Comparison of ENCODE assay signal across 15 mouse cellular contexts in the genomic region with DNA sequence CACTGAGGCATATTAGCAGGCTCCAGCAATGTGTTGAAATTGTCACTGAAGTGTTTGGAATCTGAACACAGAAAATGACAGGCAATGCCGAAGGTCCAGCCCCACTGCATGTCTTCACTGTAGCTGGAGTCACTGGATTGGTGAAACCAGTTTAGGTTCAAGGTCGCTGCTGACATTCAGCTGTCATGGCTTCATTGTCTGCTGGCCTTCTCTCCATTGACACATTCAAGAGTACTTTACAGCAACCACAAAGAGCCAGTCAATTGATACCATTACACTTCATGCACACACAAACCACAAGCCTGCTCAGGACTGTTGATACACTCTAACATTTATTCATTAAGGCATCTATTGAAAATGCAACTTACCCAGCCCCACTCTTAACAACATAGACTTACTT.
DNase-seq lines count a peak whose midpoint lies in the region; ATAC-seq lines count a peak whose summit lies in the region.
"Had no signal": no experiment of that assay in that cellular context is flagged by ENCODE, and none has a peak within 500 bp of the region (broad histone marks: within the 10 kb centered on the region; RNA-seq: fewer than 3 reads in every experiment).

No protein-coding gene starts in this region.

- no peak overlapping the region for H3K4me3 ChIP-seq in forebrain, embryonic 11.5 days (ENCODE audit: low read depth, low read length)
- no peak overlapping the region for H3K4me3 ChIP-seq in hindbrain, embryonic 16.5 days (ENCODE audit: low read length)
- H3K4me3 ChIP-seq in neural tube, embryonic 15.5 days (replicated peaks): no peak overlapping the region
- H3K4me3 ChIP-seq: heart, embryonic 13.5 days; intestine, embryonic 15.5 days; layer of hippocampus, adult 2 months; limb, embryonic 12.5 days had no signal

- ATAC-seq in forebrain, embryonic 11.5 days (replicated peaks; ENCODE audit: low FRiP score): peak; percentile 80
- ATAC-seq in hindbrain, embryonic 16.5 days: peak; percentile 67
- peak; percentile 45; the same call in 1 of the 2 replicates for ATAC-seq in neural tube, embryonic 15.5 days (ENCODE audit: low FRiP score)
- ATAC-seq: intestine, embryonic 15.5 days had no signal

- DNase-seq in cerebellum, postnatal 10 days: peak; percentile 58 to 65
- no peak for DNase-seq in cerebellum, adult 8-10 months
- peak; percentile 66 for DNase-seq in forebrain, embryonic 11.5 days (ENCODE audit: low spot score)
- no peak for DNase-seq in frontal cortex, adult 2 months (ENCODE audit: extremely low spot score in 1 of 2, low spot score in 1 of 2)
- DNase-seq in urinary bladder, adult 2 months (ENCODE audit: low spot score): no peak
- no peak for DNase-seq in right cerebral cortex, postnatal 36 days (ENCODE audit: low spot score in 2 of 2)
- DNase-seq: gastrocnemius, postnatal 25 days; lung, adult 18-20 months had no signal

- no peak overlapping the region for H3K4me2 ChIP-seq in forebrain, embryonic 11.5 days (ENCODE audit: low read depth, low read length, severe bottlenecking)
- no peak overlapping the region for H3K4me2 ChIP-seq in hindbrain, embryonic 16.5 days (ENCODE audit: low read length)
- no peak overlapping the region for H3K4me2 ChIP-seq in neural tube, embryonic 15.5 days
- H3K4me2 ChIP-seq: heart, embryonic 13.5 days; intestine, embryonic 15.5 days; limb, embryonic 12.5 days had no signal

- no peaks in the 10 kb centered on the region for H3K9me3 ChIP-seq in forebrain, embryonic 11.5 days (ENCODE audit: control insufficient read depth, low read length)
- no peaks in the 10 kb centered on the region for H3K9me3 ChIP-seq in hindbrain, embryonic 16.5 days (ENCODE audit: control insufficient read depth, low read length)
- H3K9me3 ChIP-seq in neural tube, embryonic 15.5 days (replicated peaks): no peaks in the 10 kb centered on the region
- H3K9me3 ChIP-seq: G1E; heart, embryonic 13.5 days; intestine, embryonic 15.5 days; limb, embryonic 12.5 days had no signal

- peak overlapping the region; percentile 4 for H3K27ac ChIP-seq in forebrain, embryonic 11.5 days (ENCODE audit: low read depth, low read length)
- peak overlapping the region; percentile 39 for H3K27ac ChIP-seq in hindbrain, embryonic 16.5 days (ENCODE audit: low read depth, low read length)
- H3K27ac ChIP-seq in neural tube, embryonic 15.5 days (replicated peaks): peak overlapping the region; percentile 45
- H3K27ac ChIP-seq: heart, embryonic 13.5 days; intestine, embryonic 15.5 days; layer of hippocampus, adult 2 months; limb, embryonic 12.5 days had no signal

- H3K36me3 ChIP-seq in forebrain, embryonic 11.5 days (ENCODE audit: control insufficient read depth, insufficient read depth, low read length): no peaks in the 10 kb centered on the region
- no peaks in the 10 kb centered on the region for H3K36me3 ChIP-seq in hindbrain, embryonic 16.5 days (ENCODE audit: control insufficient read depth, insufficient read depth, low read length)
- H3K36me3 ChIP-seq in neural tube, embryonic 15.5 days: no peaks in the 10 kb centered on the region
- H3K36me3 ChIP-seq: G1E; heart, embryonic 13.5 days; intestine, embryonic 15.5 days; limb, embryonic 12.5 days had no signal

- no peaks in the 10 kb centered on the region for H3K27me3 ChIP-seq in forebrain, embryonic 11.5 days (ENCODE audit: control insufficient read depth, insufficient read depth, low read length)
- H3K27me3 ChIP-seq in hindbrain, embryonic 16.5 days (replicated peaks; ENCODE audit: control insufficient read depth, insufficient read depth, low read length): no peaks in the 10 kb centered on the region
- H3K27me3 ChIP-seq in neural tube, embryonic 15.5 days (replicated peaks): no peaks in the 10 kb centered on the region
- H3K27me3 ChIP-seq: heart, embryonic 13.5 days; intestine, embryonic 15.5 days; limb, embryonic 12.5 days had no signal

- WGBS in forebrain, embryonic 11.5 days: 23% methylated on average over 2 of the region's 2 CpGs
- 28% methylated on average over 2 of the region's 2 CpGs for WGBS in hindbrain, embryonic 16.5 days
- WGBS in neural tube, embryonic 15.5 days: 27% methylated on average over 2 of the region's 2 CpGs

- H3K9ac ChIP-seq in forebrain, embryonic 11.5 days (ENCODE audit: low read length): no peak overlapping the region
- H3K9ac ChIP-seq in hindbrain, embryonic 16.5 days (ENCODE audit: low read depth, low read length): no peak overlapping the region; the same call in 1 of the 2 replicates
- H3K9ac ChIP-seq in neural tube, embryonic 15.5 days (replicated peaks): no peak overlapping the region
- H3K9ac ChIP-seq: heart, embryonic 13.5 days; intestine, embryonic 15.5 days; limb, embryonic 12.5 days had no signal

- H3K4me1 ChIP-seq in forebrain, embryonic 11.5 days (replicated peaks; ENCODE audit: control insufficient read depth, insufficient read depth, low read length): peaks cover 7% of the 10 kb centered on the region; the same call in 1 of the 2 replicates
- no peaks in the 10 kb centered on the region; the same call in 1 of the 2 replicates for H3K4me1 ChIP-seq in hindbrain, embryonic 16.5 days (ENCODE audit: control insufficient read depth, insufficient read depth, low read depth, low read length)
- H3K4me1 ChIP-seq in neural tube, embryonic 15.5 days: 0 out of 2 replicates have a peak, but pooled peaks cover 5% of the 10 kb centered on the region
- H3K4me1 ChIP-seq: heart, embryonic 13.5 days; intestine, embryonic 15.5 days; limb, embryonic 12.5 days had no signal

Comparison
In these comparisons a context has a peak if more than half of its experiments do, and no peak if none do; other contexts are left out.
1. DNase-seq: peak in cerebellum, postnatal 10 days (2 of 2) and forebrain, embryonic 11.5 days (single experiment); none in cerebellum, adult 8-10 months (single experiment), frontal cortex, adult 2 months (0 of 2), urinary bladder, adult 2 months (single experiment) and right cerebral cortex, postnatal 36 days (0 of 2).
2. Peak in every context shown above with its lines, with median percentiles within 50 percentile points of each other: ATAC-seq and H3K27ac ChIP-seq.